ENCODE assay signal across 8 mouse cellular contexts in the genomic region with DNA sequence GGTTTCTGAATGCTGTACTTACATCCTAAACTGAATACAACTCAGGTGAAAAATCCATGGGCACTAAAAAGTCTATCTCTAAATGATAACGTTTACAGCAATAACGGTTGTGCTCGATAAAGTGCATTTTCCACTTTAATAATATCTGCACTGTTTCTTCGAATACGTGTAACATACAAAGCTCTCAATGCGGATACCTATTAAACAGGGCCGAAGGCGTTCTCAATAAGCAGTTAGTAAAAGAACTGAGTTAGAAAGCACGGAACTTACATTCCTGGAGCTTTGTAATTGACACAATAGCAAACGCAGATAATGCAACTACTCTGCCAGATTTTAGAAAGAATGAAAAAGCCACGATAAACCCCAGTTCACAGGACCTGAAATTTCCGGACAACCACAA.
DNase-seq lines count a peak whose midpoint lies in the region; ATAC-seq lines count a peak whose summit lies in the region.

No protein-coding gene starts in this region.

- H3K4me2 ChIP-seq in lung, embryonic 16.5 days (ENCODE audit: low read depth, low read length), result peak overlapping the region; percentile 75
- peak overlapping the region; percentile 67 for H3K4me2 ChIP-seq in forebrain, embryonic 11.5 days (ENCODE audit: low read depth, low read length, severe bottlenecking)
- peak overlapping the region; percentile 80 for H3K4me2 ChIP-seq in liver, embryonic 11.5 days
- peak overlapping the region; percentile 56 for H3K4me2 ChIP-seq in stomach, embryonic 14.5 days (replicated peaks; ENCODE audit: low read depth, low read length)

- no peaks in the 10 kb centered on the region for H3K9me3 ChIP-seq in lung, embryonic 16.5 days (ENCODE audit: control insufficient read depth, low read length)
- no peaks in the 10 kb centered on the region; the same call in 1 of the 2 replicates for H3K9me3 ChIP-seq in forebrain, embryonic 11.5 days (ENCODE audit: control insufficient read depth, low read length)
- no peaks in the 10 kb centered on the region for H3K9me3 ChIP-seq in liver, embryonic 11.5 days (ENCODE audit: control insufficient read depth, low read length)
- no peaks in the 10 kb centered on the region; the same call in 1 of the 2 replicates for H3K9me3 ChIP-seq in stomach, embryonic 14.5 days (ENCODE audit: control insufficient read depth, low read depth, low read length)

- H3K4me3 ChIP-seq in lung, embryonic 16.5 days (ENCODE audit: low read length), result peak overlapping the region; percentile 77
- H3K4me3 ChIP-seq in forebrain, embryonic 11.5 days (ENCODE audit: low read depth, low read length), result peak overlapping the region; percentile 59
- H3K4me3 ChIP-seq in liver, embryonic 11.5 days (ENCODE audit: low read depth, low read length), result peak overlapping the region; percentile 68
- H3K4me3 ChIP-seq in stomach, embryonic 14.5 days (ENCODE audit: low read depth, low read length), result peak overlapping the region; percentile 68

- 6% methylated on average over 12 of the region's 12 CpGs for WGBS in lung, embryonic 16.5 days
- WGBS in forebrain, embryonic 11.5 days, result 18% methylated on average over 12 of the region's 12 CpGs
- 8% methylated on average over 12 of the region's 12 CpGs for WGBS in liver, embryonic 11.5 days
- 7% methylated on average over 12 of the region's 12 CpGs for WGBS in stomach, embryonic 14.5 days

- DNase-seq in lung, postnatal 36 days, result no peak
- DNase-seq in forebrain, embryonic 11.5 days (ENCODE audit: low spot score), result no peak
- DNase-seq in liver, embryonic 11.5 days (ENCODE audit: low spot score), result no peak
- no peak for DNase-seq in yolk sac, embryonic 10.5 days (ENCODE audit: low spot score)
- DNase-seq in right cerebral cortex, postnatal 14 days, result no peak
- no peak for DNase-seq in kidney, postnatal 14 days

- peak overlapping the region; percentile 73 for H3K27ac ChIP-seq in lung, embryonic 16.5 days (ENCODE audit: low read length)
- H3K27ac ChIP-seq in forebrain, embryonic 11.5 days (ENCODE audit: low read depth, low read length), result peak overlapping the region; percentile 76; the same call in 1 of the 2 replicates
- peak overlapping the region; percentile 64; the same call in 1 of the 2 replicates for H3K27ac ChIP-seq in liver, embryonic 11.5 days (ENCODE audit: low read depth, low read length)
- H3K27ac ChIP-seq in stomach, embryonic 14.5 days (ENCODE audit: low read length), result peak overlapping the region; percentile 84

- ATAC-seq in lung, embryonic 16.5 days (ENCODE audit: low read depth), result no peak; the same call in 1 of the 2 replicates
- ATAC-seq in forebrain, embryonic 11.5 days (replicated peaks; ENCODE audit: low FRiP score), result peak; percentile 21; the same call in 1 of the 2 replicates
- ATAC-seq in liver, embryonic 11.5 days (replicated peaks; ENCODE audit: low FRiP score), result no peak
- no peak for ATAC-seq in stomach, embryonic 14.5 days (ENCODE audit: insufficient number of reproducible peaks, insufficient read depth, low FRiP score, low read depth)

- no peaks in the 10 kb centered on the region for H3K27me3 ChIP-seq in lung, embryonic 16.5 days (ENCODE audit: control insufficient read depth, insufficient read depth, low read depth, low read length)
- H3K27me3 ChIP-seq in forebrain, embryonic 11.5 days (ENCODE audit: control insufficient read depth, insufficient read depth, low read length), result no peaks in the 10 kb centered on the region
- no peaks in the 10 kb centered on the region for H3K27me3 ChIP-seq in liver, embryonic 11.5 days (replicated peaks; ENCODE audit: control insufficient read depth, insufficient read depth, low read length)
- H3K27me3 ChIP-seq in stomach, embryonic 14.5 days (ENCODE audit: control insufficient read depth, insufficient read depth, low read length), result no peaks in the 10 kb centered on the region

- H3K4me1 ChIP-seq in lung, embryonic 16.5 days (replicated peaks; ENCODE audit: control insufficient read depth, insufficient read depth, low read length), result peaks cover 7% of the 10 kb centered on the region; the same call in 1 of the 2 replicates
- no peaks in the 10 kb centered on the region for H3K4me1 ChIP-seq in forebrain, embryonic 11.5 days (replicated peaks; ENCODE audit: control insufficient read depth, insufficient read depth, low read length)
- no peaks in the 10 kb centered on the region; the same call in 1 of the 2 replicates for H3K4me1 ChIP-seq in liver, embryonic 11.5 days (replicated peaks; ENCODE audit: control insufficient read depth, insufficient read depth, low read length)
- no peaks in the 10 kb centered on the region for H3K4me1 ChIP-seq in stomach, embryonic 14.5 days (ENCODE audit: control insufficient read depth, insufficient read depth, low read length)

- H3K9ac ChIP-seq in lung, embryonic 16.5 days (ENCODE audit: low read length), result peak overlapping the region; percentile 76
- peak overlapping the region; percentile 72 for H3K9ac ChIP-seq in forebrain, embryonic 11.5 days (ENCODE audit: low read length)
- H3K9ac ChIP-seq in liver, embryonic 11.5 days (ENCODE audit: low read depth, low read length), result peak overlapping the region; percentile 70
- H3K9ac ChIP-seq in stomach, embryonic 14.5 days (replicated peaks; ENCODE audit: low read depth, low read length), result peak overlapping the region; percentile 71

- peaks cover 6% of the 10 kb centered on the region for H3K36me3 ChIP-seq in lung, embryonic 16.5 days (ENCODE audit: control insufficient read depth, insufficient read depth, low read length)
- no peaks in the 10 kb centered on the region; the same call in 1 of the 2 replicates for H3K36me3 ChIP-seq in forebrain, embryonic 11.5 days (ENCODE audit: control insufficient read depth, insufficient read depth, low read length)
- no peaks in the 10 kb centered on the region; the same call in 1 of the 2 replicates for H3K36me3 ChIP-seq in liver, embryonic 11.5 days (ENCODE audit: control insufficient read depth, insufficient read depth, low read length)
- H3K36me3 ChIP-seq in stomach, embryonic 14.5 days (ENCODE audit: control insufficient read depth, insufficient read depth, low read length), result no peaks in the 10 kb centered on the region
